Mouse (Mus musculus): ENCODE data around the gene Erbb2.

Erbb2 gene

GRCm38 (mm10) chr11:98385638-98386585 is 26.4 kb upstream of the Erbb2 start, which contains the start of gene Pnmt:
TSS of gene Pnmt (plus strand) at chr11:98386450.
- no peak for DNase-seq (ENCODE audit: low read depth, low spot score)

- no peak for DNase-seq (ENCODE audit: low read depth, low spot score)
Measured at GRCm38 (mm10) chr11:98386596-98386995, 25.7 kb upstream of the Erbb2 start.

DNA sequence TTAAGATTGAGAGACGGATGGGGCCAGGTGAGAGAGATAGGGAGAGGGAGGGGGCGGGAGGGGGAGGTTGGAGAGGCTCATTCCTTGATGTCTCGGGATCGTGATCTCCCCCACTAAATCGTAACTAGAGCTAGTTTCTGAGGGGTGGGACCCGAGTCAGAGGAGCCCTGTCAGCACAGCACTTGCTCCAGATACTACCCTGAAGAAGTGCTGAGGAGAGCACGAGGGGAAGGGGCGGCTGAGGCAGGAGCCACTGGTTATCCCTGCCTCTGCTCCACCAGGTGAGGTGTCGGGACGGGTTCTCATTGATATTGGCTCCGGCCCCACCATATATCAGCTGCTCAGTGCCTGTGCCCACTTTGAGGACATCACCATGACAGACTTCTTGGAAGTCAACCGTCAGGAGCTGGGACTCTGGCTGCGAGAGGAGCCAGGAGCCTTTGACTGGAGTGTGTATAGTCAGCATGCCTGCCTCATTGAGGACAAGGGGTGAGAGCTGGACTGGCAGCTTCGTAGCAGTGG is 25.2 kb upstream of the Erbb2 start:
- no peak for DNase-seq (ENCODE audit: low read depth, low spot score)

GRCm38 (mm10) chr11:98388282-98388681 is 24.0 kb upstream of the Erbb2 start:
- no peak for DNase-seq (ENCODE audit: low read depth, low spot score)

- DNase-seq (ENCODE audit: low read depth, low spot score) = peak; percentile 80
Measured at GRCm38 (mm10) chr11:98389221-98389780, 23.0 kb upstream of the Erbb2 start.

DNA sequence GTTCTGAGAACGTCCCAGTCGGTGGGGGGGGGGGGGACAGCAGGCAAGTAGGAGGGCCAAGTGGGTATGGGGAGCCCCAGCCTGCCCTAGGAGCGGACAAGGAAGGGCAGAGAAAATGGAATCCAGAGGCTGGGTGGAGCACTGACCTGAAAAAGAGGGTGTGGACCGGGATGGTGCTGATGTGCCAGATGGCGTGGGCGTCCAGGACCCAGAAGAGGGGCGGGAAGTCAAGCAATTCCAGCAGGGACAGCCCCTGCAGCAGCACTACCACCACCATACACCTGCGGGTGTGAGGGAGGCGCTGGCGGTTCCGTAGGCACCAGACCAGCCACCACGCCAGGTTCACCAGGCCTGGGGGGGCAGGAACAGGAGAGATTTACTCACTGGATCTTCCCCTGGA is 22.1 kb upstream of the Erbb2 start:
- DNase-seq (ENCODE audit: low read depth, low spot score) = no peak

DNA sequence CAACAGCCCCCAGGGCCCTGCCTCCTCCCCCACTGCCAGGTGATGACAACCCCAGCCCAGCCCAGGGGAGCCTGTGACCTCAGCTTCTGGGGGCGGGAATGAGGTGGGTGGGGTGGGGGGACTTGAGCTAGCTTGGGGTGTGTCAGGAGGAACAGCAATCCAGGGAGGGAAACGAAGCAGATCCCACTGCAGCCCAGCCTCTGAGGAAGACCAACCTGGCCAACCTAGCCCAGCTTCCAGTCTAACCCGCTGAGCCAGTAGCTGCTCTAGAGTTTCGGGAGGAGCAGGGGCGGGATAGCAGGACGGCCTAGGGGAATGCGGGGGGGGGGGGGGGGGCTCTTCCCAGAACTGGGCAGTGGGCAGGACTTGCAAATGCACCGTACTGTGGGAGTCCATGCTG is 20.2 kb upstream of the Erbb2 start:
- no peak for DNase-seq (ENCODE audit: low read depth, low spot score)

- DNase-seq (ENCODE audit: low read depth, low spot score) = no peak
Measured at GRCm38 (mm10) chr11:98392645-98393044, 19.6 kb upstream of the Erbb2 start.

- peak; percentile 40 for DNase-seq (ENCODE audit: low read depth, low spot score)
Measured at GRCm38 (mm10) chr11:98393317-98393716, 19.0 kb upstream of the Erbb2 start.

DNA sequence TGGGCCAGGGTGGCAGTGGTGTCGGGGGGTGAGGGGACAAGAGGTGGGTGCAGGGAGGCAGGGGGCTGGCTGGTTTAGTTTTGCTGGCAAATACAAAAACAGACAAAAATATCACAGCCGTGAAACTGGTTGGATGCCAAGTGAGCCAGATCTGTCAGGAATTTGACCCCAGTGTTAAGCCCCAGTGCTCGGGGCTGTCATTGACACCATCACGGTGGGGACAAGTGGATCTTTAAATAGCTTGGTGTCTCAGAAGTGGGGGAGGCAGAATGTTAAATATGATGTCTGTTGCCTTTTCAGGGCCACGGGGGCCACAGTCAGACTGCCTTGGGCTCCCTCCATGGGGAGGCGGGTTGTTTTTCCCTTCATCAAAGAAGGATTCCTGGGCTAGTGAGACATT is 18.0 kb upstream of the Erbb2 start:
- DNase-seq (ENCODE audit: low read depth, low spot score) = no peak

DNA sequence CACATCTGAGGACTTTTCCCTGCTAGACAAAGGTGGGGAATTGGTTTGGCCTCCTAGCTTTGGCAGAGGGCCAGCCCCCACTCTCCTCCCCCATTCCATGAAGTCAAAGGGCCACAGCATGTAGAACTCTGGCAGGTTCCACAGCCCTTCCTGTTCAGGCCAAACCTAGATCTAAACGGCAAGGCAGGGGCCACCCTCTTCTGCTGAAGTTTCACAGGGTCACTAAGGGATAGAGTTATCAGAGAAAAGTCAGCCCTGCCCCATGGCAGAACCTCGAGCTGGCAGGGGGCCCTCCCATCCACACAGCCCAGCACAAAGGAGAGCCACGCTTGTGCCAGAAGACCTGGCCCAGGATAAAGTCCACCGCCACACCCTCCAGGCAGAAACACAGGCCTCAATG is 17.2 kb upstream of the Erbb2 start:
- DNase-seq (ENCODE audit: low read depth, low spot score) = no peak

- DNase-seq (ENCODE audit: low read depth, low spot score) = no peak
Measured at GRCm38 (mm10) chr11:98397946-98398345, 14.3 kb upstream of the Erbb2 start.

- DNase-seq (ENCODE audit: low read depth, low spot score) = peak; percentile 97
Measured at GRCm38 (mm10) chr11:98400161-98400726, 12.0 kb upstream of the Erbb2 start, which contains the start of gene Pgap3. TSS of gene Pgap3 (minus strand) at chr11:98400490.

- DNase-seq (ENCODE audit: low read depth, low spot score) = no peak
Measured at GRCm38 (mm10) chr11:98400816-98401215, 11.5 kb upstream of the Erbb2 start.

DNA sequence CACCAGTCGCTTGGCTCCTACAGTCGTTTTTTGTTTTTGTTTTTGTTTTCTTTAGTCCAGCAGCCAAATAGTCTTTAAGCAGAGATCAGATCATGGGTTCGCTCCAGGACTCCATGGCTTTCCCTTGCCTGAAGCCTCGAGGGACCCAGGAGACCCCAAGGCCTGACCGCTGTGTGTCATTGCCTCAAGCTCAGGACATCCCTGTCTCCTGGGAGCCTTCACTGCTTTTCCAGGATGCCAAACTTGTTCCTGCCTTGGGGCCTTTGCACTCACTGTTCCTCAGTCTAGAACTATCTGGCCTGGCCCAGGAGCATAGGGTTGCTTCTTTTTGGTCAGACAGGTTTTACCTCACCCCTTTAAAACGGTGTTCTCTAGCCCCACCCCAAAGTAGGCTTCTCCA is 5.6 kb upstream of the Erbb2 start:
- no peak for DNase-seq (ENCODE audit: low read depth, low spot score)

DNA sequence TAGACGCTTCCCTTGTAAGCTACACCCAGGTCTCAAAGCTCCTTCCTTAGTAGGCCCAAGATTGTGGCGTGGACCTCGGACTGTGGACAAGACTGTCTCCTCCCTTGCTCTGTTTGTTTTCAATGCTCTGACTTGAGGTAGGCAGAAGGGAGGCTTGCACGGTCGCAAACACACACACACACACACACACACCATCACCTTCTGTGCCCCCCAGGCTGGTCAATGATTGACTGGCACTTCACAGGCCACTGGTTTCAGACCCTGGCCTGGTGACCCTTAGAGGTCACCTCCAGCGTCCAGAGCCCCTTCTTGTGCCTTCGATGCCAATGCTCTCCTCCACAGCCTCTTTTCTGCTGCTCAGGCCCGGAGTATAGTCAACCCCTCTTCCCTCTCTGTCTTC is 3.4 kb upstream of the Erbb2 start:
- DNase-seq (ENCODE audit: low read depth, low spot score) = no peak

- no peak for DNase-seq (ENCODE audit: low read depth, low spot score)
Measured at GRCm38 (mm10) chr11:98409341-98409822, 2.9 kb upstream of the Erbb2 start.

GRCm38 (mm10) chr11:98412797-98413301 is 579 bp downstream of the Erbb2 start:
- DNase-seq (ENCODE audit: low read depth, low spot score) = no peak

GRCm38 (mm10) chr11:98413731-98414130 is 1.5 kb downstream of the Erbb2 start:
- DNase-seq (ENCODE audit: low read depth, low spot score) = no peak

DNA sequence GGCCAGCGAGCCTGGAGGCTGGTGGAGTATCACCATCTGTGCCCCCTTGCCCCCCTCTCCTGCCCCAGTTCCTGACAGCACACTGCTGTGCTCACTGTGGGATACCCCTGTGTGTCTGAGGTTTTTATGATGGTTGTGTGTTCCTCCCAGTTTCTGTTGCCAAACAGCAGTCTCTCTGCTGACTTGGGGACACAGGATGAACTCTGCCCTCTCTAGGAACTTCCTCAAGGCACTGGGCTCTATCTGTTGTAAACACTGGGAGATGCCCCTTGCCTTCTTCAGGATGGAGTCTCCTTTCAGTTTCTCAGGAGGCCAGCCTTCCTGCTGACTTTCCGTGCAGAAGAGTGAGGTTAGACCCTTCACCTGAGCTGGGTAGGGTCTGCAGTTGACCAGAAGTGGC is 1.9 kb downstream of the Erbb2 start:
- DNase-seq (ENCODE audit: low read depth, low spot score) = no peak

GRCm38 (mm10) chr11:98417074-98417473 is 4.8 kb downstream of the Erbb2 start:
- DNase-seq (ENCODE audit: low read depth, low spot score) = no peak

DNA sequence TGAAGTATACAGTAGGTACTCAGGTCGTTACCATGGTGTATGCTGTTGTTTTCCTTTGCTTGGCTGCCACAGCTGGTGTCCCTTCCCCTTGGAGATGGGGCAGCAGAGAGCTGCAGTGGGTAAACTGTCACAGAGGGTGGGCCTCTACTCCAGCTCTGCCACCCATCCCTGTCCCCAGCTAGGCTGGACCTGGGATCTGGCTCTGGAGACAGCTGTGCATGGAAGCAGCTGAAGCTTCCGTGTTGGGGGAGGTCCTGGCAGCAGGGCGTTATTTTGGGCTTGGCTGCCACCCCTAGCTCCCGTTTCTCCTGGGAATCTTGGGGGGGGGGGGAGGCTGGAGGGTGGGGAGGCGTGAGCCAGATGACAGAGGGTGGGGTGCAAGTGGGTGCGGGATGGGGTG is 6.0 kb downstream of the Erbb2 start:
- peak; percentile 44 for DNase-seq (ENCODE audit: low read depth, low spot score)

All from brain, adult 2 months (tissue).